Mouse (Mus musculus) E14TG2a.4 (cell line): Measurements from ENCODE around the gene Ttc39b.

ENCODE experiments used
- CTCF ChIP-seq: conservative IDR thresholded peaks from 2 replicates; pipeline ENCODE4 v1.5.1; 2014; ENCODE audit warnings: low read length
- POU5F1 ChIP-seq: IDR thresholded peaks from 2 replicates; pipeline ENCODE4 v1.6.1; 2014; ENCODE audit warnings: low read length, borderline replicate concordance

GRCm38 (mm10) chr4:83317826-83318348, 6.2 kb downstream of the Ttc39b start:
- TF ChIP-seq POU5F1 (no peak), CTCF (no peak)
